Mouse (Mus musculus) gastrocnemius, adult 18-20 months (tissue): ENCODE measurements around the gene Atpif1. TPM values are rescaled to one million over a fixed set of nuclear protein-coding genes. Genes with fewer than 3 reads are reported as not detected.
"Not testable (repeated sequence)": the region's sequence is repeated elsewhere in the genome, so short reads cannot be mapped to it uniquely, and the experiment has no call there.

ENCODE experiments used
- DNase-seq: peaks from one replicate; pipeline ENCODE4 v3.0.0; 2021; ENCODE audit warnings: low spot score
- long read RNA-seq, 2 experiments: library from polyadenylated mRNA; stranded (forward); transcript quantifications; one replicate each; pipeline ENCODE4 v2.0.0; 2021
- total RNA-seq, 2 experiments: library from RNA; stranded (reverse); gene quantifications; 2 replicates each; pipeline ENCODE4 v1.2.3; 2021

Atpif1 gene
- 10 to 100 TPM; 55.5 to 59.0 TPM for total RNA-seq
- long read RNA-seq, experiment 1, transcript Atpif1-201 (3 exons, 539 nt), result major isoform, 46 of 48 reads
- long read RNA-seq, experiment 1, partial matches to known transcripts, result 1 of 48 reads
- long read RNA-seq, experiment 1, other reads (novel, unspliced or antisense), result 0 of 48 reads
- long read RNA-seq, experiment 2, transcript Atpif1-201 (3 exons, 539 nt), result major isoform, 28 of 32 reads
- long read RNA-seq, experiment 2, partial matches to known transcripts, result 2 of 32 reads
- long read RNA-seq, experiment 2, other reads (novel, unspliced or antisense), result 1 of 32 reads

- peak; percentile 89 for DNase-seq
Measured at GRCm38 (mm10) chr4:132532981-132533916, at the start of gene Atpif1. Gene Atpif1, minus strand, starts transcription at chr4:132533659.

- no peak for DNase-seq
Measured at GRCm38 (mm10) chr4:132574809-132575347, 41.4 kb upstream of the Atpif1 start.

- no peak for DNase-seq
Measured at GRCm38 (mm10) chr4:132573327-132573726, 39.9 kb upstream of the Atpif1 start.

- DNase-seq, result no peak
Measured at GRCm38 (mm10) chr4:132571190-132571589, 37.7 kb upstream of the Atpif1 start.

- no peak for DNase-seq
Measured at GRCm38 (mm10) chr4:132569115-132569514, 35.7 kb upstream of the Atpif1 start.

GRCm38 (mm10) chr4:132567361-132567779, 33.9 kb upstream of the Atpif1 start:
- DNase-seq, result no peak

- no peak for DNase-seq
Measured at GRCm38 (mm10) chr4:132565089-132565747, 31.8 kb upstream of the Atpif1 start.

GRCm38 (mm10) chr4:132563965-132564364, 30.5 kb upstream of the Atpif1 start, which contains the start of gene Ptafr:
Gene Ptafr, plus strand, starts transcription at chr4:132564067.
- DNase-seq, result peak; percentile 27

- no peak for DNase-seq
Measured at GRCm38 (mm10) chr4:132563261-132563660, 29.8 kb upstream of the Atpif1 start.

GRCm38 (mm10) chr4:132555550-132555949, 22.1 kb upstream of the Atpif1 start:
- DNase-seq, result not testable (repeated sequence)

- no peak for DNase-seq
Measured at GRCm38 (mm10) chr4:132554653-132555052, 21.2 kb upstream of the Atpif1 start.

GRCm38 (mm10) chr4:132554221-132554620, 20.8 kb upstream of the Atpif1 start:
- no peak for DNase-seq

- DNase-seq, result peak; percentile 78
Measured at GRCm38 (mm10) chr4:132545851-132546250, 12.4 kb upstream of the Atpif1 start.

GRCm38 (mm10) chr4:132542724-132543123, 9.3 kb upstream of the Atpif1 start:
- DNase-seq, result peak; percentile 35

- no peak for DNase-seq
Measured at GRCm38 (mm10) chr4:132541413-132541812, 8.0 kb upstream of the Atpif1 start.

GRCm38 (mm10) chr4:132539481-132539880, 6.0 kb upstream of the Atpif1 start:
- DNase-seq, result no peak

GRCm38 (mm10) chr4:132535406-132536121, 2.1 kb upstream of the Atpif1 start, which contains the start of gene Dnajc8:
Gene Dnajc8, plus strand, starts transcription at chr4:132535550.
- peak; percentile 96 for DNase-seq

- DNase-seq, result no peak
Measured at GRCm38 (mm10) chr4:132532496-132532895, 963 bp downstream of the Atpif1 start.

- DNase-seq, result no peak
Measured at GRCm38 (mm10) chr4:132530033-132530804, 3.2 kb downstream of the Atpif1 start.

- no peak for DNase-seq
Measured at GRCm38 (mm10) chr4:132529344-132529743, 4.1 kb downstream of the Atpif1 start.
